Mouse (Mus musculus): ENCODE data around the gene Dnhd1. TPM values are rescaled to one million over a fixed set of nuclear protein-coding genes. Genes with fewer than 3 reads are reported as not detected.

Dnhd1 gene
- 0.27 and 0.44 TPM in 2 replicates for polyA plus RNA-seq (2016; fragmentation: Nextera tagmentation; extraction: Ambion mirVana)

- no peaks in the 10 kb centered on the region for H3K27me3 ChIP-seq (replicated peaks; ENCODE audit: low read depth, poor library complexity, severe bottlenecking)
- H3K9me3 ChIP-seq, result no peaks in the 10 kb centered on the region
- WGBS, result 3% methylated on average over 17 of the region's 17 CpGs
- H3K4me1 ChIP-seq, result peaks cover 14% of the 10 kb centered on the region
- H3K4me3 ChIP-seq, result peak within 1 kb of the TSS; percentile 55
- H3K36me3 ChIP-seq (replicated peaks), result peaks cover 6% of the 10 kb centered on the region
- peak; percentile 83 for DNase-seq (ENCODE audit: low spot score)
- H3K27ac ChIP-seq (replicated peaks), result peak within 1 kb of the TSS; percentile 26
Measured at GRCm38 (mm10) chr7:105650639-105651435, at the start of gene Dnhd1. Gene Dnhd1 (plus strand): TSS chr7:105650827.

- no peak overlapping the region for H3K4me3 ChIP-seq
- peak; percentile 74 for DNase-seq (ENCODE audit: low spot score)
- peaks cover 5% of the 10 kb centered on the region; the same call in 1 of the 2 replicates for H3K4me1 ChIP-seq
- H3K36me3 ChIP-seq (replicated peaks), result no peaks in the 10 kb centered on the region
- 0 out of 2 replicates have a peak, but pooled peaks cover 4% of the 10 kb centered on the region for H3K9me3 ChIP-seq
- H3K27ac ChIP-seq (replicated peaks), result no peak overlapping the region
- no peaks in the 10 kb centered on the region for H3K27me3 ChIP-seq (replicated peaks; ENCODE audit: low read depth, poor library complexity, severe bottlenecking)
- WGBS, result 33% methylated on average over 9 of the region's 9 CpGs
Measured at GRCm38 (mm10) chr7:105602860-105603623, 47.6 kb upstream of the Dnhd1 start.

- H3K9me3 ChIP-seq, result 0 out of 2 replicates have a peak, but pooled peaks cover 4% of the 10 kb centered on the region
- H3K27ac ChIP-seq (replicated peaks), result no peak overlapping the region
- DNase-seq (ENCODE audit: low spot score), result no peak
- peaks cover 42% of the 10 kb centered on the region for H3K36me3 ChIP-seq (replicated peaks)
- H3K4me1 ChIP-seq, result no peaks in the 10 kb centered on the region; the same call in 1 of the 2 replicates
- H3K27me3 ChIP-seq (replicated peaks; ENCODE audit: low read depth, poor library complexity, severe bottlenecking), result no peaks in the 10 kb centered on the region
- 90% methylated on average over 3 of the region's 3 CpGs for WGBS
- H3K4me3 ChIP-seq, result no peak overlapping the region
Measured at GRCm38 (mm10) chr7:105608467-105608866, 42.2 kb upstream of the Dnhd1 start.

- Histone ChIP-seq H3K9me3 (no peaks in the 10 kb centered on the region), H3K4me3 (no peak overlapping the region), H3K36me3 (replicated peaks) (peaks cover 74% of the 10 kb centered on the region), H3K27ac (replicated peaks) (no peak overlapping the region), H3K27me3 (replicated peaks; ENCODE audit: low read depth, poor library complexity, severe bottlenecking) (no peaks in the 10 kb centered on the region), H3K4me1 (no peaks in the 10 kb centered on the region)
- DNase-seq (ENCODE audit: low spot score), result no peak
- WGBS, result 98% methylated on average over 1 of the region's 1 CpGs
Measured at GRCm38 (mm10) chr7:105611767-105612166, 38.9 kb upstream of the Dnhd1 start.

- H3K4me1 ChIP-seq, result no peaks in the 10 kb centered on the region
- WGBS, result 93% methylated on average over 1 of the region's 1 CpGs
- H3K4me3 ChIP-seq, result no peak overlapping the region
- no peaks in the 10 kb centered on the region for H3K9me3 ChIP-seq
- no peak overlapping the region for H3K27ac ChIP-seq (replicated peaks)
- no peaks in the 10 kb centered on the region for H3K27me3 ChIP-seq (replicated peaks; ENCODE audit: low read depth, poor library complexity, severe bottlenecking)
- peaks cover 99% of the 10 kb centered on the region for H3K36me3 ChIP-seq (replicated peaks)
- DNase-seq (ENCODE audit: low spot score), result no peak
Measured at GRCm38 (mm10) chr7:105614400-105614799, 36.2 kb upstream of the Dnhd1 start.

- no peak for DNase-seq (ENCODE audit: low spot score)
- no peaks in the 10 kb centered on the region for H3K27me3 ChIP-seq (replicated peaks; ENCODE audit: low read depth, poor library complexity, severe bottlenecking)
- no peak overlapping the region for H3K4me3 ChIP-seq
- peaks cover 99% of the 10 kb centered on the region for H3K36me3 ChIP-seq (replicated peaks)
- WGBS, result 80% methylated on average over 1 of the region's 1 CpGs
- no peak overlapping the region for H3K27ac ChIP-seq (replicated peaks)
- H3K4me1 ChIP-seq, result no peaks in the 10 kb centered on the region
- H3K9me3 ChIP-seq, result no peaks in the 10 kb centered on the region
Measured at GRCm38 (mm10) chr7:105615720-105616119, 34.9 kb upstream of the Dnhd1 start.

- H3K4me1 ChIP-seq, result no peaks in the 10 kb centered on the region
- H3K27me3 ChIP-seq (replicated peaks; ENCODE audit: low read depth, poor library complexity, severe bottlenecking), result no peaks in the 10 kb centered on the region
- no peak overlapping the region for H3K4me3 ChIP-seq
- no peak for DNase-seq (ENCODE audit: low spot score)
- 92% methylated on average over 6 of the region's 6 CpGs for WGBS
- H3K27ac ChIP-seq (replicated peaks), result no peak overlapping the region
- H3K9me3 ChIP-seq, result no peaks in the 10 kb centered on the region
- peaks cover 99% of the 10 kb centered on the region for H3K36me3 ChIP-seq (replicated peaks)
Measured at GRCm38 (mm10) chr7:105616561-105616960, 34.1 kb upstream of the Dnhd1 start.

- H3K36me3 ChIP-seq (replicated peaks), result peaks cover 98% of the 10 kb centered on the region
- no peak for DNase-seq (ENCODE audit: low spot score)
- 96% methylated on average over 22 of the region's 22 CpGs for WGBS
Measured at GRCm38 (mm10) chr7:105617810-105618209, 32.8 kb upstream of the Dnhd1 start.

GRCm38 (mm10) chr7:105619701-105620100 is 30.9 kb upstream of the Dnhd1 start:
- H3K36me3 ChIP-seq (replicated peaks), result peaks cover 98% of the 10 kb centered on the region
- H3K9me3 ChIP-seq, result no peaks in the 10 kb centered on the region
- no peak overlapping the region for H3K4me3 ChIP-seq
- no peaks in the 10 kb centered on the region for H3K27me3 ChIP-seq (replicated peaks; ENCODE audit: low read depth, poor library complexity, severe bottlenecking)
- 78% methylated on average over 3 of the region's 3 CpGs for WGBS
- no peaks in the 10 kb centered on the region for H3K4me1 ChIP-seq
- no peak for DNase-seq (ENCODE audit: low spot score)
- H3K27ac ChIP-seq (replicated peaks), result no peak overlapping the region

More at GRCm38 (mm10) chr7:105617810-105618209, 32.8 kb upstream of the Dnhd1 start:
- Histone ChIP-seq H3K4me3 (no peak overlapping the region), H3K27me3 (replicated peaks; ENCODE audit: low read depth, poor library complexity, severe bottlenecking) (no peaks in the 10 kb centered on the region), H3K27ac (replicated peaks) (no peak overlapping the region), H3K4me1 (no peaks in the 10 kb centered on the region), H3K9me3 (no peaks in the 10 kb centered on the region)

GRCm38 (mm10) chr7:105621053-105621452 is 29.6 kb upstream of the Dnhd1 start:
- Histone ChIP-seq H3K4me1 (no peaks in the 10 kb centered on the region), H3K27ac (replicated peaks) (no peak overlapping the region), H3K9me3 (no peaks in the 10 kb centered on the region), H3K27me3 (replicated peaks; ENCODE audit: low read depth, poor library complexity, severe bottlenecking) (no peaks in the 10 kb centered on the region), H3K36me3 (replicated peaks) (peaks cover 93% of the 10 kb centered on the region), H3K4me3 (no peak overlapping the region)
- 84% methylated on average over 4 of the region's 4 CpGs for WGBS
- no peak for DNase-seq (ENCODE audit: low spot score)

- H3K27ac ChIP-seq (replicated peaks), result no peak overlapping the region
- H3K4me1 ChIP-seq, result no peaks in the 10 kb centered on the region
- peaks cover 86% of the 10 kb centered on the region for H3K36me3 ChIP-seq (replicated peaks)
- no peak for DNase-seq (ENCODE audit: low spot score)
- no peaks in the 10 kb centered on the region for H3K9me3 ChIP-seq
- 78% methylated on average over 8 of the region's 8 CpGs for WGBS
- no peaks in the 10 kb centered on the region for H3K27me3 ChIP-seq (replicated peaks; ENCODE audit: low read depth, poor library complexity, severe bottlenecking)
- H3K4me3 ChIP-seq, result no peak overlapping the region
Measured at GRCm38 (mm10) chr7:105621646-105622292, 28.9 kb upstream of the Dnhd1 start.

GRCm38 (mm10) chr7:105625397-105625796 is 25.2 kb upstream of the Dnhd1 start:
- WGBS, result 81% methylated on average over 6 of the region's 6 CpGs

More at GRCm38 (mm10) chr7:105625397-105625796, 25.2 kb upstream of the Dnhd1 start:
- H3K4me1 ChIP-seq, result peaks cover 8% of the 10 kb centered on the region
- H3K27ac ChIP-seq (replicated peaks), result no peak overlapping the region
- no peak for DNase-seq (ENCODE audit: low spot score)
- H3K9me3 ChIP-seq, result no peaks in the 10 kb centered on the region
- H3K4me3 ChIP-seq, result no peak overlapping the region
- H3K36me3 ChIP-seq (replicated peaks), result peaks cover 50% of the 10 kb centered on the region
- H3K27me3 ChIP-seq (replicated peaks; ENCODE audit: low read depth, poor library complexity, severe bottlenecking), result no peaks in the 10 kb centered on the region
